Mouse (Mus musculus): ENCODE data around the gene Cav3.
A peak's percentile ranks its signal among the peaks of the same experiment; 100 is the strongest.

Cav3 gene

DNA sequence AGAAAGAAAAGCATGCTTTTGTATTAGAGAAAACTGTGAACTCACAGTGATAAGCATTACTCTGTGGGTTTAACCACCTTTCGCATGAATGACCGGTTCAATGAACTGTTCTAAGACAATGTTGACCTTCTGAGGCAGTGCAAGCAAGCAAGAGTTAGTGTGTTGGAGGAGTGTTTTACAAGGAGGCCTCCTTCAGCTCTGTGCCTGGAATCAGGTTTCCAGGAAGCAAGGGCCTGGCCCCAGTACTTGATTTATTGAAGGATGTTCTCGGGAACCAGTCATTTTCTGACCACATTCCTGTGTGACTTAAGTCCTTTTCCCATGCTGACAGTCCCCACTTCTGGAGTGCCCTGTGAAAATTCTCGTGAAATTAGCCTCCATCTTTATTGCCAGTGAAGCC is 35.9 kb downstream of the Cav3 start:
- DNase-seq (ENCODE audit: low read depth): no peak

DNA sequence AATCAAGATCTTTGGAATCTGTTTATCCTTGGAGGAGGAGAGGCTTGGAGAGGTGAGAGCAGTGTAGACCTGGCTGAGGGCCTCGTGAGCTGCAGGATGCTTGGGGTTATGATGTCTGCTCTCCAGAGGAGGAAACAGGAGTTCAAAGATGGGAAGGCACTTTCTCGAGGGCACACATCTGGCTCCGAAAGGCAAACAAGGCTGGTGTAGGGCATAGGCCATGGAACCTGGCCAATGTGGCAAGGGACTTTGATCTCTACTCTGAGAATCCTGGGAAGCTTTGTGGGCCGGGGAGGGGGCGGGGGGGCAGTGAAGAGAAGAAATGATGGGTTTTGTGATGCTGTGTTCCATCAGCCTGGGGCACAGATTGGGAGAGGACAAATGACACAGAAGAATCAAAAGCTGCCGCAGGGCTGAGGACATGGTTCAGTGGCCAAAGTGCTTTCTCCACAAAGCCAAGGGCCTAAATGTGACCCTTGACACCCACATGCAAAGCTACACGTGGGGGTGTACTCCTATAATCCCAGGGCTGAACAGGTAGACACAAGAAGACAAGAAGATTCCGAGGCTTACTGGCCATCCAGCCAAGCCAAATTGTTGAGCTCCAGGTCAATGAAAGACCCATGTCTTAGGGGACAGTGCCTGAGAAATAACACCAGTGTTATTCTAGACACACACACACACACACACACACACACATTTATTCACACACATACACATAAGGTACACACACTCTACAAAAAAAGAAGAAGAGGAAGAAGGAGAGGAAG is 37.2 kb downstream of the Cav3 start:
- DNase-seq (ENCODE audit: low read depth): no peak

GRCm38 (mm10) chr6:112497456-112497855 is 38.2 kb downstream of the Cav3 start:
- DNase-seq (ENCODE audit: low read depth): no peak

DNA sequence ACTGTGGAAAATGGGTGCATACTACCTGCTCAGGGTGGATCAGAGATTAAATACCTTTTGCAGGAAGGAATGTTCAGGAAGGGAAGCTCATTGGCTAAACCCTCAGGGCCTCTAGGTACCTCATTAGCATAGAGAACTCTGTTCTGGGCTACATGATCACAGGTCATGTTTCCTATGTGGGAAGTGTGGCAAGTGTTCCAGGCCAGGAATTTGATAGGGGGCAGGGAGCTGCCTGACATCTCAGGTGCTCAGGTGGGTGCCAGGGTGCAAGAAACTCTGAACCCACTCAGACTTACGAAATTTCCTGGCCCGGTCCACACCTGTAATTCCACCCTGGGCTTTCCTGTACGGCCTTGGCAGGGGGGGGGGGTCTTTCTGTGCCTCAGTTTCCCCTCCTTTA is 39.4 kb downstream of the Cav3 start:
- no peak for DNase-seq (ENCODE audit: low read depth)

DNA sequence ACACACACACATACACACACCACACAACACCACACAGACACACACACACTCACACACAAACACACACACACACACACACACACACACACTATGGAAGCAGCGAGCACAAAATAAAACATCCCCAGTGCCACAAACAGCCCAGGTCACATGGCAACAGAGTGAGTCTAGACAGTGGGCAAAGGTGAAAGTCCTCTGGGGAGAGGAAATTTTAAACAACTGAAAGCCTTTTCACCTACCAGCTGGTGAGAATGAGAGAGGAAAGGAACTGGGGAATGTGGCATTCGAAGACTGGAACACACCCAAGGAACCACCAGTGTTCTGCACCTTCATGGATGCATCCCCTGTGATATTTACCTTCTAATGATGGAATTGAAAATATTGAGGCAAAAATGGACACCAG is 40.2 kb downstream of the Cav3 start:
- no peak for DNase-seq (ENCODE audit: low read depth)

- peak; percentile 66 for DNase-seq (ENCODE audit: low read depth)
Observed at GRCm38 (mm10) chr6:112501156-112501555, 41.9 kb downstream of the Cav3 start.

DNA sequence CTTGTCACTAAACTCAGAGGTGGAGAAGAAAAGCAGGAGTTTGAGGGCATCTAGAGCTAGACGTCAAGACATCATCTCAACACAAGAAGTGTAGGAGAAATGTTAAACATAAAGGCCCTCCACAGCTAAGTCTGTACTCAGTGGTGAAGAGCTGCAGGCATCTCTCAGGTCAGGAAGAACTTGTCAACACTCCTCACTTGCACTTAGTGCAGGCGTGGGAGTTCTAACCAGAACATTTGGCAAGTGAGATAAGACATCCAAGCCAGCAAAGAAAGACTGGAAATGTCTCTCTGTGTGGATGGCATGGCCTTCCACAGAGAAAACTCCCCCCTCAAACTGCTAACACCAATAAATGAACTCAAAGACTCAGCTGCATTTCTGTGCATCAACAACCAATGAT is 48.3 kb downstream of the Cav3 start:
- no peak for DNase-seq (ENCODE audit: low read depth)

DNA sequence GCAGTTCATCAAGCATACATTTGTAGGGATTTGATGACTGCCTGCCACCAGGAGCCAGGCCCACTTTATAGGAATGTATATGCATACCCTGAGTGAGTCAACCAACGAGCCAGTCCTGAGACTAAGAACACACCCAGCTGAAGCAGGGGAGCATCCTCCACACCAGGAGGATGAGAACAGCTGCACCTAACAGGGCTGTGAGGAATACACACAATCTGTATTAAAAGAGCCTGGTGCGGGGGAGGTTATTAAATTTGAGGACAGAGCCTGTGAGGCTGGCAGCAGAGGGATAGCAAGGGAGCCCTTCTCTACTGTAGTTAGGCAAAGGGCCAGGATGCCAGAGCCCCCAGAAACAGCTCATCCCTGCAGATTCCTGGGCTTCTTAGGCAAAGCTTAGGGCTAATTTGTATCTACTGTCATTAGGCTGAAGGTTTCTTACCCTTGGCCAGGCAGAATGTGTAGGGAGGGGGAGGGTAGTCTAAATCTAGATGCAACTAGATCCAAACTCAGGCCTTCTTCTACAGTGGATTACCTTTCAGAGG is 50.4 kb downstream of the Cav3 start:
- no peak for DNase-seq (ENCODE audit: low read depth)

DNA sequence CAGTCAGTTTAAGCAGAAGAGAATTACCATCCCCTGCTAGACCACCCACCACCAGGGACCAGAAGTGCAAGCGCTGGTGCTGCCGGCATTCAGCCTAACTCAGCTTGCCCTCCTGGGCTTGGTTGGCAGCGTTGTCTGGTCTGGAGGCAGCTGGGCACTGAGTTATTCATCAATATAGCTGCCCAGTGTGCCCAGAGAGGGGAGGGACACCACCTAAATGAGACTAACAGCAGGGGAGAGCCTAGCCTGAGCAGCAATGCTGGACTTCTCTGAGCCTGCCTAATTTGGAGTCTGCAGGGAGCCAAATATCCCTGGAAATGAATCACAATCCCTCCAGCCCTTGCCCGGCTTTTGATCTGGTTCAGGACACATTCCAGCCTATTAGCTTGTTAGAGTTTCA is 51.0 kb downstream of the Cav3 start:
- no peak for DNase-seq (ENCODE audit: low read depth)

DNA sequence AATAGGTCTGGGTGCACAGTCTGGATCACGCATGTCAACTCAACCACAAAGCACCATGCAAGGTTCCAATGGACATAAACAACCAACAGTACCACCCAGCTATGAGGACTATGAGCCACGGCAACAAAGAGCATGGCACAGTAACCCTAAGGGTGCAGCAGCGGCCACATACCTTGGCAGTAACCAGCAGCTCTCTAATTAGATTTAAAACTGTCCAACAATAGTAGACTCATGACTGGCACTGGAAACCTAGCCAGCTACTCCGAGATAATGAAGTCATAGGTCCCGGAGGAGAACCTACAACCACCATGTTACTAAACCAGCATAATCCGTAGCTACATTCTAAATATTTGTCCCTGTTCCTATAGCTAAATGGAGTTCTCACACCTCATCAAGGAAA is 55.3 kb downstream of the Cav3 start:
- no peak for DNase-seq (ENCODE audit: low read depth)

DNA sequence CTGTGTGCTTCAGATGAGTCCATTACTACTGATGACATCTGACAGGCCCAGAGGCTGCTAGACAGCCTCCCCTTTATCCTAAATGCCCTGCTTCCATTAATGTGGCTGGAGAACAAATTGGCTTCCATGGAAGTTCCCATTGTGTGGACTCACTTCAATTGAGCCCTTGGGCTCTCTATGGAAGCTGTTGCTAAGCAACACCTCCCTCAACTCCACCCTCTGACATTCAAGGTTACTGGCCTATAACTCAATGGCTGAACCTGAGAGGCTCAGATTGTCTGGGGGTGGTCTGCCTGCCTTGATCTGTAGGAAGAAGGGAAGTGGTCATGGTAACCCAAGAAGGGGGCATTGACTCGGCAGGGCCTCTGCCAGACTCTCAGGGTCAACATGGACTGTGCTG is 57.2 kb downstream of the Cav3 start:
- no peak for DNase-seq (ENCODE audit: low read depth)

DNA sequence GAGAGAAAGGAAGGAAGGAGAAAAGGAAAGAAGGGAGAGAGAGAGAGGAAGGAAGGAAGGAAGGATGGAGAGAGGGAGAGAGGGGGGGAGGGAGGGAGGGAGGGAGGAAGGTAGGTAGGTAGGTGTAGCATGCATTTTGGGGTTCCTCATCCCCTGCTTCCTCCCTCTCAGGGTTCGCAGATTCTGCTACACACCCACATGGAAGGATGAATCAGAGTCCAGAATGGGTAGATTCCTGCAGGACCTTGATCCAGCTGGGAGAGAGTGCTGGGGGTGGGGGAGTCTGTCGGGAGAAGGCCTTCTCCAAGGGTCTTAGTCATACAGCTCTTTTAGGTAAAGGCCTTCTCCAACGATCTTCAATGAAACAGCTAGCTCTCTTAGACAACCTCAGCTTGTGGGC is 58.3 kb downstream of the Cav3 start:
- DNase-seq (ENCODE audit: low read depth): no peak

- peak; percentile 44 for DNase-seq (ENCODE audit: low read depth)
Observed at GRCm38 (mm10) chr6:112517991-112518390, 58.7 kb downstream of the Cav3 start.
